Mouse (Mus musculus) macrophage (primary cell): ENCODE results near the gene Sorl1. TPM values are rescaled to one million over a fixed set of nuclear protein-coding genes. Genes with fewer than 3 reads are reported as not detected.

Experiments used
- H3K27ac ChIP-seq: fragments of 350-480 bp; formaldehyde crosslinking; 2 replicates; pipeline ENCODE4 v1.9.0; 2021
- H3K36me3 ChIP-seq: fragments of 350-480 bp; formaldehyde crosslinking; 2 replicates; pipeline ENCODE4 v1.9.0; 2021; ENCODE audit errors: inconsistent target
- H3K4me3 ChIP-seq: fragments of 350-480 bp; formaldehyde crosslinking; 2 replicates; pipeline ENCODE4 v1.9.0; 2021; ENCODE audit errors: inconsistent target
- H3K79me2 ChIP-seq: fragments of 350-480 bp; formaldehyde crosslinking; 2 replicates; pipeline ENCODE4 v1.9.0; 2021; ENCODE audit errors: inconsistent target
- WGBS: methylation state at CpG from one replicate; pipeline ENCODE4 v1.1.7; 2026; ENCODE audit warnings: inconsistent platforms; ENCODE audit not compliant: missing documents; 5-methylcytosine and 5-hydroxymethylcytosine counted together
- polyA plus RNA-seq: library from polyadenylated mRNA; stranded (reverse); fragments of 250-400 nt; gene quantifications from 3 replicates; pipeline ENCODE4 v1.2.4, GENCODE M21; 2018; ENCODE audit warnings: inconsistent platforms

Sorl1 gene
- polyA plus RNA-seq, 1 experiment from 2014 or later, result 23.6 TPM

DNA sequence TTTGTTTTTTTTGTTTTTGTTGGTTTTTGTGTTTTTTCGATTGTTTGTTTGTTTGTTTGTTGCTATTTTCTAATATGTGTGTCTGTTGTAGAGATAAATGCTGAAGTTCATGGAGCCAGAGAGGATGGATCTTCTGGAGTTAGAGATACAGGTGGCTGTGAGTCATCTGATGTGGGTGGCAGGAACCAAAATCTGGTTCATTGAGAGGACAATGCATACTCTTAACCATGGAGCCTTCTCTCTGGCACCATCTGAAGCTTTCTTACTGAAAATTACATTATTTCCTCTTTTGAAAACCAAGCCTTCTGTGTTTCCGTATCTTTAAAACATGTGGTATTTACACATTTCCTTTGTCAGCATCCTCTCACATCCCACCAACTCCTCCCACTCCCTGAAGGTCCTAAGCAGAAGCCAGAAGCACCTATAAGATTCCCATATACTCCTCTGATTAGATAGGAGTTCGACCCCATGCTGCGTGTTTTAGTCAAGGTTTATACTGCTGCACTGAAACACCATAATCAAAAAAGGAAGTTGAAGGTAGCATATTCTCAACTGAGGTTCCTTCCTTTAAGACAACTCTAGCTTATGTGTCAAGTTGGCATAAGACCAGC lies 14.3 kb upstream of the Sorl1 start:
- no peaks in the 10 kb centered on the region for H3K79me2 ChIP-seq
- peak overlapping the region; percentile 32 for H3K27ac ChIP-seq
- 21% methylated on average over 4 of the region's 4 CpGs for WGBS
- no peaks in the 10 kb centered on the region for H3K36me3 ChIP-seq
- H3K4me3 ChIP-seq, result no peak overlapping the region

DNA sequence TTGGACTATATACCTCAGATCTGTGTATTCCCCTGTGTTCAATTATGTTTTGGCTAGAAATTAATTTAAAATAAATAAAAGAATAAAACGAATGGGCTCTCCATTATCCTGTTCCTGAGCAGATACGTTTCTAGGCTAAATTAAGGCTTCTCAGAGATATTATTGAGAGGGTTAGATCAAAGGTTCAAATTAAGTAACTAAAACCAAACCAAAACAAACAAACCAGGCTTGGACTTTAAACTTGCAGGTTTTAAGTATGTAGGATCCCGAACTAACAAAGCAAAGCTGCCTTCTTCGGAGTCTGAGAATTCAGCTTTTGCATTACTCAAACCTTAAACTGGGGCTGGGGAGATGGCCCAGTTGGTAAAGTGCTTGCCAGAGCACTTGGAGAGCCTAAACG lies 13.5 kb upstream of the Sorl1 start:
- Histone ChIP-seq H3K79me2 (no peaks in the 10 kb centered on the region), H3K27ac (peak overlapping the region; percentile 32)
- 93% methylated on average over 5 of the region's 5 CpGs for WGBS

DNA sequence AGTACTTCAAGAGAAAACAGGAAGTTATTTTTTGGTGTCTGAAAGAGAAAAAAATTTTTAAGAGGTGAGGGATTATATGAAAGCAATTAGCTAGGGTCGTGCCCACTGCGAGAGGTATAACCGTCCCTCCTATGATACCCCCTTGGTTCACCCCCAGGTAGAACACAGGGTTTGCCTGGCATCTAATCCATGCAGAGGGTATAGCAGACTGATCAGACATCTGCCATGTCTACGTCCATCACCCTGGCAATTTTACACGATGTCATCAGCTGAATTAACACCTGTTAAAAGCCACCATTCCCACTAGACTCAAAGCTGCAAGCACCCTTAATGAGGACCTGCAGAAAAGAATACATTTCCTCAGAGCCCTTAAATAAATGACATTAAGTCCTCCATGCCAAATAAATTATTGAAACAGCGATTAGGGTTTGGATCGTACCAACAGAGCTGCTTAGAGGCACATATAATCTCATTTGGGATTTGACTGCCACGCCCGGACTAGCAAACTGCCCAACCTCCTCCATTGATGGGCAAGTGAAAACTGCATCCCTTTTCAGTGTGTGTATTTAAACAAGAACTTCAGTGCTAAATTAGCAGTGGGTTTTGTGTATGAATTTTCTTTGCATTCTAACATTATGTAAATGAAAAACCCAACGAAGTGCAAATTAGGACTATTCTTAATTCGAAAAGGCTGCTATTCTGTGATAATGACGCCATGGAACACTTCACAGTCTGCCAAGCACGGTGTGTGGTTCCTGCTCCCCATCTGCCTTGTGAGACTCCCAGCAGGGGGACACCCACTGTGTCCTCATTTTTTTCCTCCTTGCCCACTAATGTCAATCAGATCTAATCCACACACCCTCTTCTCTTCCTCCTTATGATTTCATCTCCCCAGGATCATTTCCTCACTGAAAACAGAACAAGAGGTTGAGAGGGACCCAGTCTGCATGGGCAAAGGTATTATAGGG lies 7.0 kb upstream of the Sorl1 start:
- Histone ChIP-seq H3K79me2 (no peaks in the 10 kb centered on the region), H3K27ac (no peak overlapping the region), H3K36me3 (no peaks in the 10 kb centered on the region), H3K4me3 (no peak overlapping the region)
- 94% methylated on average over 13 of the region's 13 CpGs for WGBS

More for the DNA sequence above, 13.5 kb upstream of the Sorl1 start:
- H3K4me3 ChIP-seq, result no peak overlapping the region
- no peaks in the 10 kb centered on the region for H3K36me3 ChIP-seq

DNA sequence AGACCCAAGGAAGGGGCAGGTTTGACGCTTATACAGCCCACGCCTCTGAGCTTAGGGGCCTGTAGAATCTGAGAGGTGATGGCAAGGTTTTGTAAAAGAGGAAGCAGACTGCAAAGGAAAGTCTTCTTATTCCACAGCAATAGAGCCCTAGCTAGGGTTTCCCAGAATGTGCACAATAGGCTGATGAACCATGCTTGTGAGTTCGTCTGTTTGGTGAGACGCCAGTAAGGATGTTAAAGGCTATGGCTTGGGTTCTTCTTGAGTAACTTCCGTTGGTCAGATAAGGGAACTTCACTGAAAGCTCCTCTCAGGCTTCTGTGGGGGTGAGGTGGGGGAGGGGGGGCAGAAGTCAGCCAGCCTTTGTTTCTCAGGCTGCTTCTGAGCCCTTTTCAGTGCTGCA lies 3.9 kb upstream of the Sorl1 start:
- whole genome bisulfite sequencing, result 2% methylated on average over 5 of the region's 5 CpGs
- Histone ChIP-seq H3K4me3 (no peak overlapping the region), H3K27ac (peak overlapping the region; percentile 51)

GRCm38 (mm10) chr9:42125262-42125982 lies 1.3 kb upstream of the Sorl1 start:
- Histone ChIP-seq H3K79me2 (peaks cover 32% of the 10 kb centered on the region; the same call in 1 of the 2 replicates), H3K4me3 (no peak overlapping the region), H3K36me3 (no peaks in the 10 kb centered on the region), H3K27ac (no peak overlapping the region)
- WGBS, result 90% methylated on average over 8 of the region's 9 CpGs

More for the DNA sequence above, 3.9 kb upstream of the Sorl1 start:
- Histone ChIP-seq H3K36me3 (no peaks in the 10 kb centered on the region), H3K79me2 (peaks cover 6% of the 10 kb centered on the region; the same call in 1 of the 2 replicates)

DNA sequence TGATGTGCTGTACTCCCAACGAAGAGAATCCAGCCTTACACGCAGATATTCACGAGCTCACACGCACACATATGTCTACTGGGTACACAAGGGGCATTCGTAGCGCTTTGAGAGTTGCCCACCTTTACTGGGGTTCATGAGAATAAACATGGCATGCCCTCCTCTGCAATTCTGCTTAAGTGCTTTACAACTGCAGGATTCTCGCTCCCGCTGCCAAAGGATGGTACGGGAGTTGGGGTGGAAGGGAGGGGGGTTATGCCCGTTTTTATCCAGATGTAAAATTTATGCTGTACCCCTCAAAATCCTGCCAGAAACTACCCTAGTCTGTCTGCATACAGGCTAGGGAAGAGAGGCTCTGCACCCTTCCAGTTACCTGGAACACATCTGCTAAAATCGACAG lies 893 bp downstream of the Sorl1 start:
- Histone ChIP-seq H3K27ac (no peak overlapping the region), H3K36me3 (no peaks in the 10 kb centered on the region), H3K79me2 (peaks cover 54% of the 10 kb centered on the region; the same call in 1 of the 2 replicates), H3K4me3 (peak overlapping the region; percentile 37)
- 69% methylated on average over 11 of the region's 11 CpGs for WGBS

DNA sequence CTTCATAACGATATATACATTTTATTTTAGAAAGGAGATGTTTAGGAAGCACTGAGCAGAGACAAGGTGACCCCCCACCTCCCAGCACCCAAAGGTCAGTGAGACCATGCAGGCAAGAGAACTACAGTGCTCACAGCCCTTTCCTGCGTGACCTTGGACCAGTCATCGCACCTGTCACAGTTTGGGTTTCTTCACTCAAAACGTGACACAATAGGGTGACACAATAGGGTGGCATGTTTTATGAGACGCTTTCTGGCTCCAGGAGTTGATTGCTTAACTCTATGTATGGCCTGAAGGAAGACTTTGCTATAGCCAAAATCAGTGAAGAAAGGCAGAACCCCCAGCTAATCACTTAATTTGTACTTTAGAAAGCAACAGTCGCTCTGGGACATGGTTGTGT lies 1.7 kb downstream of the Sorl1 start:
- no peak overlapping the region for H3K4me3 ChIP-seq
- WGBS, result 61% methylated on average over 6 of the region's 6 CpGs
- no peak overlapping the region for H3K27ac ChIP-seq
- H3K79me2 ChIP-seq, result peaks cover 62% of the 10 kb centered on the region; the same call in 1 of the 2 replicates
- H3K36me3 ChIP-seq, result no peaks in the 10 kb centered on the region

DNA sequence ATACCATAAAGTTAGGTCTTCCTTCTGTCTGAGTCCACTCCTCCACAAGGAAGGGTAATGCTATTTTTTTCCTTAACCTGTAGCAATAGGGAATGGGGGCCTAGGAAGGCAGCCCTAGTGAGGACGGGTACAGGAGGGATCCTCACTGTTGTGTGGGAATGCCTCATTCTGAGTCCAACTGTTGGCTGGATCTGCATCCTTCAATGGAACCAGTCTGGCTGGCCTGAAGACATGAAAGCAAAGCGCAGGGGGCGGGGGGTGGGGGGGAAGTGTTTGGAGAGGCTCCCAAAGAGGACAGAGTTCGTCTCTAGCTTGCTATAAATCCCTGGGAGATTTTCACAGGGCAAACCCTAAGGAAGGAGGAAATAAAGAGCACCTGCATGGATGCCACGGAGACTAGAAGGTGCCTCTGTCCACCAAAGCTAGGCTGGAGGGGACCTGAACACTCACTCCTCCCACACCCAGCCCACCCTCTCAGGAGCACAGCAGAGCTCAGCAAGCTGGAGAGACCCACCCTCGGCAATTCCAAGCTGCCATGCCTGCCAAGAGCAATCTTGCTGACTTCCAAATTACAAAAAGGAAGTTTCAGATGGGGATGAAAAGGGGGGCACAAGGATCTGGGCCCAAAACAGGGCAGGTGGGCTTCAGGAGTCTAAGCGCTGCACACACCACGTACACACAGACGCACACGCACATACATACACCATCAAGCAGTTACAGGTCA lies 2.3 kb downstream of the Sorl1 start:
- H3K27ac ChIP-seq, result no peak overlapping the region
- H3K36me3 ChIP-seq, result no peaks in the 10 kb centered on the region
- 99% methylated on average over 9 of the region's 10 CpGs for WGBS
- peaks cover 68% of the 10 kb centered on the region; the same call in 1 of the 2 replicates for H3K79me2 ChIP-seq
- no peak overlapping the region for H3K4me3 ChIP-seq

GRCm38 (mm10) chr9:42116418-42117056 lies 7.6 kb downstream of the Sorl1 start:
- Histone ChIP-seq H3K36me3 (no peaks in the 10 kb centered on the region), H3K4me3 (no peak overlapping the region), H3K79me2 (peaks cover 73% of the 10 kb centered on the region; the same call in 1 of the 2 replicates), H3K27ac (no peak overlapping the region)
- 98% methylated on average over 10 of the region's 10 CpGs for WGBS

- Histone ChIP-seq H3K4me3 (no peak overlapping the region), H3K27ac (no peak overlapping the region), H3K36me3 (no peaks in the 10 kb centered on the region), H3K79me2 (peaks cover 59% of the 10 kb centered on the region; the same call in 1 of the 2 replicates)
- 86% methylated on average over 7 of the region's 7 CpGs for WGBS
Observed at GRCm38 (mm10) chr9:42115078-42115477, 9.0 kb downstream of the Sorl1 start.

- WGBS, result 92% methylated on average over 5 of the region's 5 CpGs
- Histone ChIP-seq H3K36me3 (no peaks in the 10 kb centered on the region), H3K27ac (no peak overlapping the region), H3K79me2 (peaks cover 48% of the 10 kb centered on the region; the same call in 1 of the 2 replicates), H3K4me3 (no peak overlapping the region)
Observed at GRCm38 (mm10) chr9:42113316-42113715, 10.8 kb downstream of the Sorl1 start.

GRCm38 (mm10) chr9:42112691-42113090 lies 11.4 kb downstream of the Sorl1 start:
- WGBS, result 74% methylated on average over 3 of the region's 6 CpGs
- Histone ChIP-seq H3K27ac (no peak overlapping the region), H3K4me3 (no peak overlapping the region), H3K79me2 (peaks cover 45% of the 10 kb centered on the region; the same call in 1 of the 2 replicates), H3K36me3 (no peaks in the 10 kb centered on the region)

- 96% methylated on average over 7 of the region's 7 CpGs for WGBS
Observed at GRCm38 (mm10) chr9:42111256-42111655, 12.8 kb downstream of the Sorl1 start.

More at GRCm38 (mm10) chr9:42111256-42111655, 12.8 kb downstream of the Sorl1 start:
- H3K79me2 ChIP-seq, result peaks cover 30% of the 10 kb centered on the region; the same call in 1 of the 2 replicates
- no peaks in the 10 kb centered on the region for H3K36me3 ChIP-seq
- H3K27ac ChIP-seq, result no peak overlapping the region
- no peak overlapping the region for H3K4me3 ChIP-seq
